30 mouse cellular contexts compared by ENCODE assay signal in the genomic region with DNA sequence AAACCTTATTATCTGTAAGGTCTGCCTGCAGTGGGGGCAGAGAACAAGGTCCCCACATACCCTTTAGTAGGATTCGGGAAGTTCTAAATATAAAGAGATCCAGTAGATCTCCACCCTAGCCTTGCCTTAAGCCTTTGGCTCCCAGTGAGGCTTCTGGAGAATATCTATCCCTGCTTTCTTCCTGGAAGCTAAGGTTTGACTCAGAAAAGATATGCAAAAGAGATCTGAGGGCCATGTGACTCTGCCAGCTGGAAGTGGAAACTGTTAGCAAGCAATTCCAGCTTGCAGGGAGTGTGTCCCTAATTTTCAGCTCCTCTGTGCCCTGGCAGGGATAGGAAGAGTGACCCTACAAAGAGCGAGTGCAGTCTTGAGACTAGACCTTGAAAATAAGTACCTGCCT. TPM values are rescaled to one million over a fixed set of nuclear protein-coding genes. Genes with fewer than 3 reads are reported as not detected.
DNase-seq lines count a peak whose midpoint lies in the region; ATAC-seq and TF ChIP-seq lines count a peak whose summit lies in the region.
"Had no signal": no experiment of that assay in that cellular context is flagged by ENCODE, and none has a peak within 500 bp of the region (broad histone marks: within the 10 kb centered on the region; RNA-seq: fewer than 3 reads in every experiment).

No protein-coding gene starts in this region.

- intact Hi-C loops in left cerebral cortex, adult 2 months (cut with DNase I): no loop called here
- intact Hi-C loops in left cerebral cortex, postnatal 4 days (cut with DNase I): no loop called here

- no peak overlapping the region for H3K4me3 ChIP-seq in left cerebral cortex, adult 2 months
- H3K4me3 ChIP-seq in olfactory bulb, adult 2 months (ENCODE audit: insufficient read depth, low read depth, low read length): no peak overlapping the region
- no peak overlapping the region for H3K4me3 ChIP-seq in intestine, postnatal 0 days (ENCODE audit: low read depth, low read length)
- H3K4me3 ChIP-seq: erythroblast, embryonic 14.5 days; gastrocnemius, adult 2 months; heart, embryonic 13.5 days; limb, embryonic 12.5 days; liver, embryonic 15.5 days; midbrain, embryonic 10.5 days; midbrain, embryonic 15.5 days; neural tube, embryonic 15.5 days; stomach, embryonic 15.5 days had no signal

- no peak for TF ChIP-seq CTCF in left cerebral cortex, adult 2 months (IDR thresholded peaks at IDR 0.05)
- TF ChIP-seq CTCF in olfactory bulb, adult 2 months (IDR thresholded peaks at IDR 0.05; ENCODE audit: insufficient read depth, low read depth, low read length): no peak
- no peak for TF ChIP-seq CTCF in intestine, postnatal 0 days (IDR thresholded peaks at IDR 0.05; ENCODE audit: low read depth)

- peak; percentile 36 for DNase-seq in layer of hippocampus, adult 11-12 months (ENCODE audit: low spot score)
- DNase-seq in layer of hippocampus, postnatal 25 days (ENCODE audit: extremely low spot score in 1 of 2, low spot score in 1 of 2): no peak
- no peak for DNase-seq in left cerebral cortex, adult 2 months (ENCODE audit: extremely low spot score in 1 of 2, low spot score in 2 of 2)
- no peak for DNase-seq in left cerebral cortex, postnatal 4 days
- DNase-seq in brain, adult 2 months (ENCODE audit: low read depth, low spot score): peak; percentile 73
- DNase-seq: adrenal gland, postnatal 14 days; cerebellum, adult 2 months; cerebellum, postnatal 14 days; forebrain, postnatal 0 days; gastrocnemius, adult 2 months; gastrocnemius, postnatal 36 days; heart, adult 18-20 months; heart, postnatal 10 days; kidney, adult 11 months; kidney, postnatal 14 days; lung, embryonic 14.5 days; lung, postnatal 14 days; thymus, postnatal 14 days had no signal

- H3K36me3 ChIP-seq in intestine, postnatal 0 days (ENCODE audit: control insufficient read depth, insufficient read depth): peaks cover 56% of the 10 kb centered on the region

- H3K27ac ChIP-seq in left cerebral cortex, adult 2 months: peak overlapping the region; percentile 76
- peak overlapping the region; percentile 48; the same call in 1 of the 2 replicates for H3K27ac ChIP-seq in olfactory bulb, adult 2 months (ENCODE audit: insufficient read depth, low read depth, low read length)
- no peak overlapping the region for H3K27ac ChIP-seq in intestine, postnatal 0 days (ENCODE audit: low read depth, low read length)
- H3K27ac ChIP-seq: gastrocnemius, adult 2 months; heart, embryonic 13.5 days; hindbrain, embryonic 14.5 days; limb, embryonic 12.5 days; liver, embryonic 15.5 days; midbrain, embryonic 10.5 days; midbrain, embryonic 15.5 days; neural tube, embryonic 15.5 days; stomach, embryonic 15.5 days had no signal

- no peak for ATAC-seq in intestine, postnatal 0 days
- ATAC-seq: CD4-positive, CD25-positive, alpha-beta regulatory T cell, adult 4 months; forebrain, postnatal 0 days; midbrain, embryonic 15.5 days had no signal

- H3K9ac ChIP-seq in intestine, postnatal 0 days (ENCODE audit: low read depth, low read length): no peak overlapping the region
- H3K9ac ChIP-seq: forebrain, postnatal 0 days; heart, embryonic 13.5 days; hindbrain, embryonic 14.5 days; limb, embryonic 12.5 days; liver, embryonic 15.5 days; lung, embryonic 14.5 days; midbrain, embryonic 15.5 days; neural tube, embryonic 15.5 days; stomach, embryonic 15.5 days had no signal

- H3K27me3 ChIP-seq in intestine, postnatal 0 days (replicated peaks; ENCODE audit: control insufficient read depth, insufficient read depth, low read length): no peaks in the 10 kb centered on the region
- H3K27me3 ChIP-seq: heart, embryonic 13.5 days; limb, embryonic 12.5 days; liver, embryonic 15.5 days; midbrain, embryonic 15.5 days; neural tube, embryonic 15.5 days; stomach, embryonic 15.5 days had no signal

- H3K4me1 ChIP-seq in olfactory bulb, adult 2 months (ENCODE audit: control insufficient read depth, insufficient read depth, low read length): peaks cover 10% of the 10 kb centered on the region
- H3K4me1 ChIP-seq in intestine, postnatal 0 days (replicated peaks; ENCODE audit: control insufficient read depth, insufficient read depth, low read length): no peaks in the 10 kb centered on the region
- H3K4me1 ChIP-seq: heart, embryonic 13.5 days; limb, embryonic 12.5 days; liver, embryonic 15.5 days; midbrain, embryonic 10.5 days; midbrain, embryonic 15.5 days; neural tube, embryonic 15.5 days; stomach, embryonic 15.5 days had no signal

- 59% methylated on average over 2 of the region's 2 CpGs for WGBS in olfactory bulb, adult 2 months
- WGBS in intestine, postnatal 0 days: 93% methylated on average over 2 of the region's 2 CpGs

- no peaks in the 10 kb centered on the region for H3K9me3 ChIP-seq in intestine, postnatal 0 days (ENCODE audit: control insufficient read depth)
- H3K9me3 ChIP-seq: heart, embryonic 13.5 days; limb, embryonic 12.5 days; liver, embryonic 15.5 days; midbrain, embryonic 10.5 days; midbrain, embryonic 15.5 days; neural tube, embryonic 15.5 days; stomach, embryonic 15.5 days had no signal

- H3K4me2 ChIP-seq in intestine, postnatal 0 days (replicated peaks; ENCODE audit: low read depth): no peak overlapping the region
- H3K4me2 ChIP-seq: heart, embryonic 13.5 days; hindbrain, embryonic 14.5 days; limb, embryonic 12.5 days; liver, embryonic 15.5 days; lung, embryonic 14.5 days; midbrain, embryonic 15.5 days; neural tube, embryonic 15.5 days; stomach, embryonic 15.5 days had no signal

- no peak for TF ChIP-seq POLR2A in olfactory bulb, adult 2 months (IDR thresholded peaks at IDR 0.05; ENCODE audit: insufficient read depth, low read depth, low read length)

RNA-seq across cellular contexts. Expression of gene Rrp12, which starts 23.7 kb away (rescaled TPM):
- total RNA-seq in layer of hippocampus, postnatal 25 days (2021): 10 to 100 TPM; 32.9 to 33.5 TPM
- 10 to 100 TPM; 33.0 to 34.1 TPM for total RNA-seq in left cerebral cortex, adult 2 months (2021)
- total RNA-seq in left cerebral cortex, postnatal 4 days (2021): 10 to 100 TPM; 33.0 to 33.5 TPM
- polyA plus RNA-seq in olfactory bulb, adult 2 months (2012; ENCODE audit: insufficient read depth, insufficient read length, low replicate concordance, missing spikeins): not detected in 2 replicates
- polyA plus RNA-seq in intestine, postnatal 0 days (2015; fragmentation: Nextera tagmentation; extraction: Ambion mirVana): 4.7 and 5.0 TPM in 2 replicates

RNA-seq across cellular contexts. Expression of gene Frat2, which starts 24.4 kb away (rescaled TPM):
- total RNA-seq in layer of hippocampus, postnatal 25 days (2021): 10 to 100 TPM; 13.9 to 14.9 TPM
- 1 to 10 TPM; 7.7 to 8.4 TPM for total RNA-seq in left cerebral cortex, adult 2 months (2021)
- total RNA-seq in left cerebral cortex, postnatal 4 days (2021): 10 to 100 TPM; 13.3 to 14.1 TPM
- polyA plus RNA-seq in olfactory bulb, adult 2 months (2012; ENCODE audit: insufficient read depth, insufficient read length, low replicate concordance, missing spikeins): not detected in 2 replicates
- polyA plus RNA-seq in intestine, postnatal 0 days (2015; fragmentation: Nextera tagmentation; extraction: Ambion mirVana): 3.8 and 4.5 TPM in 2 replicates

RNA-seq across cellular contexts. Expression of gene Pgam1, which starts 39.4 kb away (rescaled TPM):
- 100 to 1,000 TPM; 510 to 584 TPM for total RNA-seq in layer of hippocampus, postnatal 25 days (2021)
- total RNA-seq in left cerebral cortex, adult 2 months (2021): 100 to 1,000 TPM; 539 to 569 TPM
- 100 to 1,000 TPM; 288 to 313 TPM for total RNA-seq in left cerebral cortex, postnatal 4 days (2021)
- 261 and 289 TPM in 2 replicates for polyA plus RNA-seq in olfactory bulb, adult 2 months (2012; ENCODE audit: insufficient read depth, insufficient read length, low replicate concordance, missing spikeins)
- polyA plus RNA-seq in intestine, postnatal 0 days (2015; fragmentation: Nextera tagmentation; extraction: Ambion mirVana): 213 and 223 TPM in 2 replicates

RNA-seq across cellular contexts. Expression of gene Frat1, which starts 42.5 kb away (rescaled TPM):
- total RNA-seq in layer of hippocampus, postnatal 25 days (2021): 10 to 100 TPM; 22.4 to 24.8 TPM
- 10 to 100 TPM; 14.5 to 17.7 TPM for total RNA-seq in left cerebral cortex, adult 2 months (2021)
- total RNA-seq in left cerebral cortex, postnatal 4 days (2021): 10 to 100 TPM; 20.4 to 21.7 TPM
- polyA plus RNA-seq in olfactory bulb, adult 2 months (2012; ENCODE audit: insufficient read depth, insufficient read length, low replicate concordance, missing spikeins): not detected in 2 replicates
- 6.4 and 8.3 TPM in 2 replicates for polyA plus RNA-seq in intestine, postnatal 0 days (2015; fragmentation: Nextera tagmentation; extraction: Ambion mirVana)

Comparison
In these comparisons a context has a peak if more than half of its experiments do, and no peak if none do; other contexts are left out.
1. DNase-seq: peak in layer of hippocampus, adult 11-12 months (single experiment) and brain, adult 2 months (single experiment); none in layer of hippocampus, postnatal 25 days (0 of 2), left cerebral cortex, adult 2 months (0 of 2) and left cerebral cortex, postnatal 4 days (single experiment).